Mouse (Mus musculus): ENCODE results near the gene Ddi2.

GRCm38 (mm10) chr4:141722731-141723672 is at the start of gene Ddi2:
- TF ChIP-seq CTCF (IDR thresholded peaks at IDR 0.05): no peak
- TF ChIP-seq EP300 (IDR thresholded peaks at IDR 0.05): no peak

Measured in lung, postnatal 0 days (tissue).